9 mouse cellular contexts compared by ENCODE assay signal in genomic region chr17:5286571-5287209, GRCm38 (mm10).
DNase-seq lines count a peak whose midpoint lies in the region; ATAC-seq lines count a peak whose summit lies in the region.
"Had no signal": no experiment of that assay in that cellular context is flagged by ENCODE, and none has a peak within 500 bp of the region (broad histone marks: within the 10 kb centered on the region; RNA-seq: fewer than 3 reads in every experiment).

No protein-coding gene starts in this region.

- no peak overlapping the region for H3K4me2 ChIP-seq in heart, embryonic 15.5 days
- H3K4me2 ChIP-seq in forebrain, embryonic 12.5 days, result no peak overlapping the region

- no peak overlapping the region for H3K4me3 ChIP-seq in heart, embryonic 15.5 days
- H3K4me3 ChIP-seq in forebrain, embryonic 12.5 days (replicated peaks), result no peak overlapping the region

- no peak for DNase-seq in heart, postnatal 36 days
- DNase-seq in brain, embryonic 18.5 days (ENCODE audit: low read depth, low spot score), result peak; percentile 46
- peak; percentile 55 to 70 for DNase-seq in left cerebral cortex, postnatal 25 days (ENCODE audit: low spot score in 2 of 2)
- no peak for DNase-seq in spleen, adult 12 weeks (ENCODE audit: low spot score)
- DNase-seq in embryo, embryonic 11 days, result no peak
- DNase-seq: gastrocnemius, postnatal 36 days had no signal

- H3K4me1 ChIP-seq in heart, embryonic 15.5 days (replicated peaks), result peaks cover 26% of the 10 kb centered on the region
- peaks cover 28% of the 10 kb centered on the region for H3K4me1 ChIP-seq in forebrain, embryonic 12.5 days

- intact Hi-C loops in heart, postnatal 36 days (cut with DNase I), result no loop called here
- intact Hi-C loops in left cerebral cortex, postnatal 25 days (cut with DNase I), result loop anchor here (2.0 kb wide), 1 partner anchor 26 kb away; no protein-coding TSS in a partner anchor

- H3K36me3 ChIP-seq in heart, embryonic 15.5 days, result peaks cover 8% of the 10 kb centered on the region
- peaks cover 12% of the 10 kb centered on the region for H3K36me3 ChIP-seq in forebrain, embryonic 12.5 days (replicated peaks)

- H3K27ac ChIP-seq in heart, embryonic 15.5 days, result peak overlapping the region; percentile 8; the same call in 1 of the 2 replicates
- H3K27ac ChIP-seq in forebrain, embryonic 12.5 days, result peak overlapping the region; percentile 69

- ATAC-seq in heart, embryonic 15.5 days (replicated peaks; ENCODE audit: insufficient number of reproducible peaks, insufficient read depth, low FRiP score, low read depth), result no peak
- ATAC-seq in forebrain, embryonic 12.5 days (ENCODE audit: low FRiP score), result peak; percentile 55; the same call in 1 of the 2 replicates
- no peak for ATAC-seq in inflammation-experienced regulatory T-cells, adult 6 months

- H3K9me3 ChIP-seq in heart, embryonic 15.5 days (replicated peaks), result no peaks in the 10 kb centered on the region
- no peaks in the 10 kb centered on the region for H3K9me3 ChIP-seq in forebrain, embryonic 12.5 days

- no peaks in the 10 kb centered on the region for H3K27me3 ChIP-seq in heart, embryonic 15.5 days
- H3K27me3 ChIP-seq in forebrain, embryonic 12.5 days, result no peaks in the 10 kb centered on the region

- H3K9ac ChIP-seq in heart, embryonic 15.5 days, result no peak overlapping the region
- H3K9ac ChIP-seq in forebrain, embryonic 12.5 days, result no peak overlapping the region

- 55% methylated on average over 15 of the region's 15 CpGs for WGBS in heart, embryonic 15.5 days
- 53% methylated on average over 15 of the region's 15 CpGs for WGBS in forebrain, embryonic 12.5 days

Comparison
In these comparisons a context has a peak if more than half of its experiments do, and no peak if none do; other contexts are left out.
1. DNase-seq: peak in brain, embryonic 18.5 days (single experiment) and left cerebral cortex, postnatal 25 days (2 of 2); none in heart, postnatal 36 days (0 of 2), spleen, adult 12 weeks (single experiment) and embryo, embryonic 11 days (single experiment).